In genomic region chr14:57526050-57526623, GRCm38 (mm10) we compare ENCODE assay signal across 7 mouse cellular contexts. TPM values are rescaled to one million over a fixed set of nuclear protein-coding genes. Genes with fewer than 3 reads are reported as not detected.
DNase-seq lines count a peak whose midpoint lies in the region; ATAC-seq and TF ChIP-seq lines count a peak whose summit lies in the region.

No protein-coding gene starts in this region.

- no peak for TF ChIP-seq EP300 in stomach, postnatal 0 days (optimal IDR thresholded peaks at IDR 0.05)

- H3K27ac ChIP-seq in neural tube, embryonic 11.5 days (ENCODE audit: low read depth, low read length) = no peak overlapping the region
- H3K27ac ChIP-seq in forebrain, embryonic 12.5 days = no peak overlapping the region; the same call in 1 of the 2 replicates
- no peak overlapping the region for H3K27ac ChIP-seq in liver, embryonic 12.5 days
- H3K27ac ChIP-seq in stomach, postnatal 0 days (replicated peaks) = no peak overlapping the region

- peaks cover 7% of the 10 kb centered on the region for H3K27me3 ChIP-seq in neural tube, embryonic 11.5 days (ENCODE audit: control insufficient read depth, insufficient read depth, low read length)
- peaks cover 51% of the 10 kb centered on the region for H3K27me3 ChIP-seq in forebrain, embryonic 12.5 days
- peaks cover 63% of the 10 kb centered on the region for H3K27me3 ChIP-seq in liver, embryonic 12.5 days (replicated peaks)
- H3K27me3 ChIP-seq in stomach, postnatal 0 days (ENCODE audit: control insufficient read depth, insufficient read depth, low read length) = no peaks in the 10 kb centered on the region

- peak overlapping the region; percentile 75 for H3K4me2 ChIP-seq in neural tube, embryonic 11.5 days (ENCODE audit: low read depth)
- peak overlapping the region; percentile 88 for H3K4me2 ChIP-seq in forebrain, embryonic 12.5 days
- H3K4me2 ChIP-seq in liver, embryonic 12.5 days = peak overlapping the region; percentile 93
- H3K4me2 ChIP-seq in stomach, postnatal 0 days (replicated peaks; ENCODE audit: low read depth) = peak overlapping the region; percentile 88

- 63% methylated on average over 10 of the region's 10 CpGs for WGBS in neural tube, embryonic 11.5 days
- 53% methylated on average over 10 of the region's 10 CpGs for WGBS in forebrain, embryonic 12.5 days
- WGBS in liver, embryonic 12.5 days (ENCODE audit: insufficient replicate concordance) = 45% methylated on average over 10 of the region's 10 CpGs
- WGBS in stomach, postnatal 0 days = 54% methylated on average over 10 of the region's 10 CpGs

- no peak for TF ChIP-seq CTCF in stomach, postnatal 0 days (IDR thresholded peaks at IDR 0.05; ENCODE audit: low read depth)

- H3K9me3 ChIP-seq in neural tube, embryonic 11.5 days (ENCODE audit: control insufficient read depth, low read length) = no peaks in the 10 kb centered on the region
- no peaks in the 10 kb centered on the region for H3K9me3 ChIP-seq in forebrain, embryonic 12.5 days
- no peaks in the 10 kb centered on the region for H3K9me3 ChIP-seq in liver, embryonic 12.5 days (replicated peaks)
- H3K9me3 ChIP-seq in stomach, postnatal 0 days (ENCODE audit: control insufficient read depth, low read length) = no peaks in the 10 kb centered on the region

- DNase-seq in neural tube, embryonic 11.5 days (ENCODE audit: low spot score) = no peak
- DNase-seq in neural tube, embryonic 10.5 days (ENCODE audit: extremely low spot score, low spot score) = no peak
- no peak for DNase-seq in stomach, postnatal 0 days (ENCODE audit: low spot score)
- no peak for DNase-seq in gastrocnemius, postnatal 25 days
- no peak for DNase-seq in right cerebral cortex, postnatal 4 days

- H3K9ac ChIP-seq in neural tube, embryonic 11.5 days (ENCODE audit: low read length) = no peak overlapping the region
- H3K9ac ChIP-seq in forebrain, embryonic 12.5 days = no peak overlapping the region
- H3K9ac ChIP-seq in liver, embryonic 12.5 days = no peak overlapping the region
- H3K9ac ChIP-seq in stomach, postnatal 0 days (ENCODE audit: low read length) = no peak overlapping the region

- peak; percentile 16; the same call in 1 of the 2 replicates for ATAC-seq in neural tube, embryonic 11.5 days (ENCODE audit: insufficient read depth, low FRiP score, low TSS enrichment)
- ATAC-seq in forebrain, embryonic 12.5 days (ENCODE audit: low FRiP score) = no peak
- peak; percentile 13; the same call in 1 of the 2 replicates for ATAC-seq in liver, embryonic 12.5 days
- ATAC-seq in stomach, postnatal 0 days (ENCODE audit: low FRiP score, low TSS enrichment) = peak; percentile 18; the same call in 1 of the 2 replicates

- peak overlapping the region; percentile 72 for H3K4me3 ChIP-seq in neural tube, embryonic 11.5 days (ENCODE audit: low read depth, low read length)
- peak overlapping the region; percentile 81 for H3K4me3 ChIP-seq in forebrain, embryonic 12.5 days (replicated peaks)
- peak overlapping the region; percentile 66; the same call in 1 of the 2 replicates for H3K4me3 ChIP-seq in liver, embryonic 12.5 days
- peak overlapping the region; percentile 73; the same call in 1 of the 2 replicates for H3K4me3 ChIP-seq in stomach, postnatal 0 days (ENCODE audit: low read depth, low read length)

- H3K36me3 ChIP-seq in neural tube, embryonic 11.5 days (ENCODE audit: control insufficient read depth, insufficient read depth, low read length) = no peaks in the 10 kb centered on the region
- no peaks in the 10 kb centered on the region for H3K36me3 ChIP-seq in forebrain, embryonic 12.5 days (replicated peaks)
- no peaks in the 10 kb centered on the region for H3K36me3 ChIP-seq in liver, embryonic 12.5 days
- H3K36me3 ChIP-seq in stomach, postnatal 0 days (ENCODE audit: control insufficient read depth, insufficient read depth, low read length) = no peaks in the 10 kb centered on the region

- H3K4me1 ChIP-seq in neural tube, embryonic 11.5 days (ENCODE audit: control insufficient read depth, insufficient read depth, low read length) = 0 out of 2 replicates have a peak, but pooled peaks cover 6% of the 10 kb centered on the region
- peaks cover 15% of the 10 kb centered on the region for H3K4me1 ChIP-seq in forebrain, embryonic 12.5 days
- H3K4me1 ChIP-seq in liver, embryonic 12.5 days = peaks cover 14% of the 10 kb centered on the region
- no peaks in the 10 kb centered on the region for H3K4me1 ChIP-seq in stomach, postnatal 0 days (replicated peaks; ENCODE audit: control insufficient read depth, insufficient read depth)

RNA-seq across cellular contexts. Expression of gene Il17d, which starts 1.6 kb away (rescaled TPM):
- polyA plus RNA-seq in neural tube, embryonic 11.5 days (2014; fragmentation: Nextera tagmentation; extraction: Ambion mirVana) = 0.48 and 1.7 TPM in 2 replicates
- 2.1 and 2.7 TPM in 2 replicates for polyA plus RNA-seq in forebrain, embryonic 12.5 days (2016; fragmentation: Nextera tagmentation; extraction: Ambion mirVana)
- polyA plus RNA-seq in liver, embryonic 12.5 days (2016; fragmentation: Nextera tagmentation; extraction: Ambion mirVana) = 0.68 and 1.4 TPM in 2 replicates
- polyA plus RNA-seq in stomach, postnatal 0 days (2015; fragmentation: Nextera tagmentation; extraction: Ambion mirVana) = 8.5 and 10.6 TPM in 2 replicates
- 1 to 10 TPM; 1.6 to 2.6 TPM for total RNA-seq in gastrocnemius, postnatal 25 days (2021)

RNA-seq across cellular contexts. Expression of gene Eef1akmt1, which starts 45.3 kb away (rescaled TPM):
- 87.5 and 90.4 TPM in 2 replicates for polyA plus RNA-seq in neural tube, embryonic 11.5 days (2014; fragmentation: Nextera tagmentation; extraction: Ambion mirVana)
- 71.6 and 77.7 TPM in 2 replicates for polyA plus RNA-seq in forebrain, embryonic 12.5 days (2016; fragmentation: Nextera tagmentation; extraction: Ambion mirVana)
- polyA plus RNA-seq in liver, embryonic 12.5 days (2016; fragmentation: Nextera tagmentation; extraction: Ambion mirVana) = 53.6 and 54.5 TPM in 2 replicates
- polyA plus RNA-seq in stomach, postnatal 0 days (2015; fragmentation: Nextera tagmentation; extraction: Ambion mirVana) = 59.5 and 60.9 TPM in 2 replicates
- 10 to 100 TPM; 23.2 to 24.2 TPM for total RNA-seq in gastrocnemius, postnatal 25 days (2021)
